Mouse (Mus musculus): ENCODE measurements around the gene Tdpoz4.
"Not testable (repeated sequence)": the region's sequence is repeated elsewhere in the genome, so short reads cannot be mapped to it uniquely, and the experiment has no call there.

Gene Tdpoz4

DNA sequence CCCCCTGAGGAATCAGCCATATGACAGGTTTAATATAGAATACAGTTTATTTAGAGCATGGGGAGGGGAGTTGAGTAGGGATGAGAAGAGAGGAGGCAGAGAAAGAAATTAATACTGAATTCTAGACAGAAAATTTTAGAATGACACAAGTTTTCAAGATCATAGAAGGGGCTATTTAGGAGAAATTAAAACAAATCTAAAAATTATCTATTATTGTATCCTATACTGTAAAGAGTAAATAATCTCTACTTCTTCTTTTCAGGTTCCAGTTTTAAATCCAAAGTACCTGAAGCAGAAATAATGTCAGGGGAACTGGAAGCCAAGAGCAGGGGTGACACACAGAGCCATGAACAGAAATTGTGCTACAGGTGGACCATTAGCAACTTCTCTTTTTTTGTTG, at the start of gene Tdpoz4:
Gene Tdpoz4 (plus strand): TSS at position 301 of the 400 bp plus-strand sequence.
- not testable (repeated sequence) for DNase-seq

DNA sequence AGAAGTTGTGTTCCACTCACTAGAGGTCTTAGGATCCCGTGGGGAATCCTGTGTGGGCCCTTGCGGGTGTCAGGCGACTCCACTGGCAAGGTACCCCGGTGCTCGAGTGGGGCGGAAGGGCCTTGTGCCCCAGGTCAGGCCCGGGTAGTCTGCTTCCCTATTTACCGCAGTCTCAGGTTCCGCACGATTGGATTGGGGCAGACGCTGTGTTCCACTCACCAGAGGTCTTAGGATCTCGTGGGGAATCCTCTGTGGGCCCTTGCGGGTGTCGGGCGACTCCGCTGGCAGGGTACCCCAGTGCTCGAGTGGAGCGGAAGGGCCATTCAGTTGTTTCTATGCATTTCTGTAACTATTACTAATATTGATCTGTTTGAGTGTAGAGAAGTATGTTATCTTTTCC, 42.2 kb upstream of the Tdpoz4 start:
- DNase-seq: not testable (repeated sequence)

DNA sequence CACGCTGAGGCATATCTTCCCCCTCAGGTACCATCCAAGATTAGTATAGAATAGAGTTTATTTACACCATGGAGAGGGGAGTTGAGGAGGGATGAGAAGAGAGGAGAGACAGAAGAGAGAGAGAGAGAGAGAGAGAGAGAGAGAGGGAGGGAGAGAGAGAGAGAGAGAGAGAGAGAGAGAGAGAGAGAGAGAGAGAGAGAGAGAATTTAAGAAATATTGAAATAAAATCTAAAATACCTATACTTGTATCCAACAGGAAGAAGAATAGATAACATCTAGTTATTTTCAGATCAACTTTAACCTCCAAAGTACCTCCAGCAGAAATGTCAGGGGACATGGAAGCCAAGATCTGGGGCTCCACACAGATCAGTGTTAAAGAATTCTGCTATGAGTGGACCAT, 23.5 kb upstream of the Tdpoz4 start, which contains the start of gene Gm5773:
Gene Gm5773 (plus strand): TSS at position 301 of the 400 bp plus-strand sequence.
- not testable (repeated sequence) for DNase-seq

DNA sequence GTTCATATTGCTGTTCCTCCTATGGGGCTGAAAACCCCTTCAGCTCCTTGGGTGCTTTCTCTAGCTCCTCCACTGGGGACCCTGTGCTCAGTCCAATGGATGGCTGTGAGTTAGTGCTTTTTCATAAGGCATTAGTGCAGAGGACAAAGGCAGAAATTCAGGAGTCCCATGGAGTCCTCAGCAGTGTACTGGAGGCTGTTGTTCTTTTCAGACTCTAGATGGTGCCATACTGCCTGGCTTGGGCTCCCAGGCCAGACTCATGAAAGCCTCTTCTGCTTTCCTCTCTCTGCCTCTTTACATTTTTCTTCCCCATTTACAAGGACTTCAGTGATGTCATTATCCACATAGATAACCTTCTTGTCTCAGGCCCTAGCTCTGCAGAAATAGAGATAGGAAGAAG, 17.1 kb downstream of the Tdpoz4 start:
- not testable (repeated sequence) for DNase-seq

DNA sequence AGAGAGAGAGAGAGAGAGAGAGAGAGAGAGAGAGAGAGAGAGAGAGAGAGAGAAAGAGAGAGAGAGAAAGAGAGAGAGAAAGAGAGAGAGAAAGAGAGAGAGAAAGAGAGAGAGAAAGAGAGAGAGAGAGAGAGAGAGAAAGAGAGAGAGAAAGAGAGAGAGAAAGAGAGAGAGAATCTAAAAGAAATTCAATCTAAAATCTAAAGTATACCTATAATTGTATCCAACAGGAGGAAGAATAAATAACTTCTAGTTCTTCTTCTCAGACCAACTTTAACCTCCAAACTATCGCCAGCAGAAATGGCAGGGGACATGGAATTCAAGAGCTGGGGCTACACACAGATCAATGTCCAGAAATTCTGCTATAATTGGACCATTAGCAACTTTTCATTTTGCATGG, 29.5 kb downstream of the Tdpoz4 start, which contains the start of gene Tdpoz3:
Gene Tdpoz3 (plus strand): TSS at position 301 of the 400 bp plus-strand sequence.
- not testable (repeated sequence) for DNase-seq
